Mouse (Mus musculus): ENCODE results near the gene Btbd11.
A peak's percentile ranks its signal among the peaks of the same experiment; 100 is the strongest.

DNA sequence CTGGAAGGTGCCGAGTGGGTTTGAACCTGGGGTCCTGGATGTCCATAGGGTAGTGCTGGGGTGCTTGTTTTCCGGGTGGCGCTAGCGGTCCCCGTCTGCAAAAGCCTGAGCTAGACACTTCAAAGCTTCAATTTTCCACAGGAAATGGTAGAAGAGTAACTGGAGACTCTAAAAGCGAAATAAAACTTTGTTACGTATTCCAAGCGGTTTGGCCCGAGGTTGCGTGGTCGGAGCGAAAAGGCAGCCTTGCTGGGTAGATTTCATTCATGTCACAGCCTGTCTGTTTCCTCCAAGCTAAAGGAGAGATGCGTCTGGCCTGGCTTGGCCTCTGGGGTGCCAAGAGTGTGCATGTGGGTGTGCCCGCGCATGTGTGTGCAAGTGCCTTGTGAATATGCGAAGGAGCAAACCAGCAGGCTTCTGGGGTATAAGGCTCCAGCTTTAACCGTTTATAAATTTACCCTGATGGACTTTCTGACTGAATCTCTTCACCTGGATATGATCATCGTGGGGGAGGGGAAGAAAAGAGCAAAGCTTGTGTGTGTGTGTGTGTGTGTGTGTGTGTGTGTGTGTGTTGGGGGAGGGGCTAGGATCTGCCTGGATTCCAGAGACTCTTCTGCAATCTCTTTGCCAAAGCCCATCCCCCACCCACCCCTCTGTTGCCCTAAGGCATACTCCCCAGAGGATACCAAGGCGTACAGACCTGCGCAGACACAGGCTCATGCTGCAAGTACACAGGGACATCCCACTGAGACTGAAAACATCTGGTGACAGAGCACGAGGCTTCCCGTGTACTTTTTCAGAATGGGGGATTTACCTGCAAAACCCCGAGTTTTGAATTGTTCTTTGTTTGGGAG lies 2.9 kb downstream of the Btbd11 start:
- TF ChIP-seq POLR2A (IDR thresholded peaks at IDR 0.05; ENCODE audit: insufficient read depth, low read length): no peak
- TF ChIP-seq EP300 (IDR thresholded peaks at IDR 0.05; ENCODE audit: insufficient read depth, low read depth, low read length): peak; percentile 61; the same call in 1 of the 2 replicates
